Mouse (Mus musculus) megakaryocyte, embryonic 14.5 days (primary cell): ENCODE measurements around the gene Itga9. TPM values are rescaled to one million over a fixed set of nuclear protein-coding genes. Genes with fewer than 3 reads are reported as not detected.
A peak's percentile ranks its signal among the peaks of the same experiment; 100 is the strongest.
"Not testable (repeated sequence)": the region's sequence is repeated elsewhere in the genome, so short reads cannot be mapped to it uniquely, and the experiment has no call there.

ENCODE experiments used
- H3K27me3 ChIP-seq: replicated peaks from 2 replicates; pipeline ENCODE3; 2012; ENCODE audit warnings: inconsistent platforms
- H3K36me3 ChIP-seq: replicated peaks from 2 replicates; pipeline ENCODE3; 2012; ENCODE audit warnings: low read length, inconsistent platforms, mixed read lengths
- H3K4me1 ChIP-seq: 2 replicates; pipeline ENCODE4 v1.6.1; 2012; ENCODE audit warnings: inconsistent platforms
- H3K4me3 ChIP-seq: replicated peaks from 2 replicates; pipeline ENCODE3; 2012; ENCODE audit warnings: moderate library complexity, mild to moderate bottlenecking, inconsistent platforms
- H3K9me3 ChIP-seq: 2 replicates; pipeline ENCODE4 v1.6.1; 2012; ENCODE audit warnings: inconsistent platforms
- FLI1 ChIP-seq: IDR thresholded peaks from 2 replicates; pipeline ENCODE4 v1.6.1; 2012; ENCODE audit warnings: low read length, inconsistent platforms, mixed read lengths
- GATA1 ChIP-seq: IDR thresholded peaks from 3 replicates; pipeline ENCODE4 v1.6.1; 2012; ENCODE audit warnings: mixed read lengths, low read length, inconsistent platforms, borderline replicate concordance
- polyA plus RNA-seq: library from polyadenylated mRNA; stranded (reverse); fragments of >175 nt; gene quantifications from 2 replicates; pipeline ENCODE4 v1.2.3, GENCODE M21; 2012; ENCODE audit warnings: low replicate concordance; ENCODE audit not compliant: insufficient read depth

Itga9 gene
- polyA plus RNA-seq, 1 experiment, result 0.30 TPM

DNA sequence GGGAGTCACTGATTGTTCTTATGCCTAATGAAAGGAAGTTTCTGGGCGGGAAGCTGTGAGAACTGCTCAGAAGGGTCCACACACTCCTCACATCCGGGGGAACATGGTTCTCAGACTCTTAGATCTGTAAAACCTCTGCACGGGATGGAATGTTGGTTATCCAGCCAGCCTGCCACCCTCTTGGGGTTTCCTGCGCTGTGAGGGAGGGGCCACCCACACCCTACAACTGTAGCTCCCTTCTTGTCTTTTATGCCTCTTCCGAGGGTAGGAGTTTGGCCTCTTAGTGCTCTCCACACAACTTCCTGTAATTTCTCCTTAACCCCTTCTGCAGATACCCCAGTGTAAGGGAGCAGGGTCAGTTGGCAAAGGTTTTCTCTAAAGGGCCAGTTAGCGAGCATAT, 23.7 kb upstream of the Itga9 start:
- Histone ChIP-seq H3K27me3 (no peaks in the 10 kb centered on the region), H3K9me3 (0 out of 2 replicates have a peak, but pooled peaks cover 6% of the 10 kb centered on the region), H3K4me3 (no peak overlapping the region), H3K4me1 (peaks cover 72% of the 10 kb centered on the region), H3K36me3 (peaks cover 95% of the 10 kb centered on the region)
- TF ChIP-seq FLI1 (no peak), GATA1 (no peak)

DNA sequence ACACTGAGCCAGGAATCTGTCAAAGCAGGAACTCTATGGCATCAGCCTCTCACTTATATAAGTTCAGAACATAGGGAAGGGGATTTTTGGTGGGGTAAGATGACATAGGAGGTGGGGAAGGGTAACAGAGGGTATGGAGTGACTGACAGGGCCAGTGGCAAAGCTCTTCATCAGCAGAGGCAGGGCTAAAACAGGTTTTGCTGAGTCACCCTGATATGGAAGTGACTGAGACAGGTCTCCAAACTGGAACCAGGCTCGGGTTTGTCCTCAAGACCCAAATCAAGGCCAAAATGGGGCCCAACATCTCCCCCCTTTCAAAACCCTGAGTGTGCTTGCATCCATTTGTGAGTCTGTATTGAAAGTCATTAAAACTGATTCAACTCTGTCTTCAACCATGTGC, 21.7 kb upstream of the Itga9 start:
- no peaks in the 10 kb centered on the region for H3K27me3 ChIP-seq
- H3K4me1 ChIP-seq, result peaks cover 90% of the 10 kb centered on the region
- TF ChIP-seq FLI1 (no peak), GATA1 (no peak)
- peaks cover 76% of the 10 kb centered on the region for H3K36me3 ChIP-seq
- no peak overlapping the region for H3K4me3 ChIP-seq
- 0 out of 2 replicates have a peak, but pooled peaks cover 6% of the 10 kb centered on the region for H3K9me3 ChIP-seq

DNA sequence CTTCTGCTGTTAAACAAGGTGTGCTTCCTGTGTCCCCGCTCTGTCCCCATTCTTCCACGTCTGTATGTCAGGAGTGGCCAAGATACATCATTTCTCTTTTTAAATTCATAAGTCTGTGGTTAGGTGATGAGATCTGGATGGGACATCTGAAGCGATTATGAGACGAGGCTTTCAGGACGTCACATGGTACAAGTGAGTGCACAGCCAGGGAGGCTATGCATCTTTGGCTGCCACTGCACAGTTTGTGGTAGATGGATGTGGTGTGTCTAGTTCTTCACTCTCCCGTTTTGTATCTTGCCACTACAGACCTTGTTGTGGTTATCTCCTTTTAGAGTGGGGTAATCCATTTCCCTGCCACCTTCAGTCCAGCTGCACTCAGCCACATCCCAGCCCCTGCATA, 20.5 kb upstream of the Itga9 start:
- Histone ChIP-seq H3K9me3 (0 out of 2 replicates have a peak, but pooled peaks cover 6% of the 10 kb centered on the region), H3K4me3 (no peak overlapping the region), H3K27me3 (peaks cover 4% of the 10 kb centered on the region), H3K36me3 (peaks cover 64% of the 10 kb centered on the region), H3K4me1 (peaks cover 96% of the 10 kb centered on the region)
- TF ChIP-seq GATA1, result no peak; the same call in 2 of the 3 replicates
- no peak for TF ChIP-seq FLI1

DNA sequence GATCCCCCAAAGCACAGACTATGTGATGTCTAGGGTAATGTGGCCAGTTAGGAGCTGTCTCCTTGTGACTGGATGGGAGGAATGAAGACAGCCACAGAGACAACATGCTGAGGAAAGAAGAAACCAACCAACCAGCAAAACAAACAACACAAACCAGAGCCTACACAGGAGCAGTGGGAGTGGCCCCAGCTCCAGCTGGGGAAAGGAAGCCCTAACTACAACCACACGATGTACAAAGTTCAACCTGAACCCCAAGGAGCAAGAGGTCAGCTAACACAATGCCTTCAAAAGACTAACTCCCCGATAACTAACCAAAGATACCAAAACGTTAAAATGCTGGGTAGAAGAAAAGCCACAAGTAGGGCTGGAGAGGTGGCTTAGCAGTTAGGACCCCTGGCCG, 19.4 kb upstream of the Itga9 start:
- peaks cover 53% of the 10 kb centered on the region for H3K36me3 ChIP-seq
- TF ChIP-seq FLI1 (no peak), GATA1 (no peak)
- H3K4me3 ChIP-seq, result peak overlapping the region; percentile 34
- peaks cover 4% of the 10 kb centered on the region for H3K27me3 ChIP-seq
- H3K9me3 ChIP-seq, result 0 out of 2 replicates have a peak, but pooled peaks cover 6% of the 10 kb centered on the region
- peaks cover 95% of the 10 kb centered on the region for H3K4me1 ChIP-seq

DNA sequence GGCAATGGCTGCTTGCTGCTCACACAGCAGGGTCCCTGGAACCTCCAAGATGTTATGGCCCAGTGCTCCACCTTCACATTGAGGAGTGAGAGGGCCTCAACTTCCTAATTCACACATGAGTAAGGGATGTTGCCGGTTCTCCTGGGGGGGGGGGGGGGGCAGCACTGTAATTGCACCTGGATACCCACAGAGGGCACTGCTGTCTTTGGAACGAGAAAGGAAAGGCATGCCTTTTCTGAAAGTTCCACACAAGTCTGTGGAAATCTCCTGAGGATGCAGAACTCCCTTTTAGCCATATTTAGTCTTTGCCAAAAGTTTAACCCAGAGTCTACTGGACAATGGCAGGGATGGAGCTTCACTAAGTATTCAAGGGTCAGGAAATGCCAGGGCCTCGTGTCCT, 17.2 kb upstream of the Itga9 start:
- Histone ChIP-seq H3K36me3 (peaks cover 34% of the 10 kb centered on the region), H3K4me1 (peaks cover 93% of the 10 kb centered on the region), H3K9me3 (0 out of 2 replicates have a peak, but pooled peaks cover 6% of the 10 kb centered on the region)

DNA sequence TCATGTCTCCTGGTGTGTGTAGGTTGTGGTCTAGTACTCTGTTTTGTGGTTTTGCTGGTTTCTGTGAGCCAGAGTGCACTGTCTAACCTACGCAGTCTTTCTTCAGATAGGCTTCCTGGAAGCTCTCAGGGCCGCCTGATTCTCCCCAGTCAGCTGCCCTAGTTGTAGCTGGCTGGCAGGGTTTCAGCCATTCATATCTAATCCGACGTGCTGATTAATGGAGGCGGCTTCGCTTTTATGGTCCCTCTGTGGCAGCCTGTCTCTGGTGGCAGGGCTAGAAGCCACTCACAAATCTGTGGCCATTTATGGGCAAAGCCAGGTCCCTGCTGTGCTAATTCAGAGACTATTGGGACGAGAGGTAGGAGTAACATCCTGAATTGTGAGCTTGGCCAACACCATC, 16.3 kb upstream of the Itga9 start:
- no peak for TF ChIP-seq FLI1
- no peak for TF ChIP-seq GATA1
- peaks cover 24% of the 10 kb centered on the region for H3K36me3 ChIP-seq
- H3K9me3 ChIP-seq, result 0 out of 2 replicates have a peak, but pooled peaks cover 6% of the 10 kb centered on the region
- no peak overlapping the region for H3K4me3 ChIP-seq
- H3K27me3 ChIP-seq, result peaks cover 4% of the 10 kb centered on the region
- H3K4me1 ChIP-seq, result peaks cover 89% of the 10 kb centered on the region

More for the DNA sequence above, 17.2 kb upstream of the Itga9 start:
- peaks cover 4% of the 10 kb centered on the region for H3K27me3 ChIP-seq
- no peak overlapping the region for H3K4me3 ChIP-seq
- TF ChIP-seq GATA1 (no peak), FLI1 (no peak)

DNA sequence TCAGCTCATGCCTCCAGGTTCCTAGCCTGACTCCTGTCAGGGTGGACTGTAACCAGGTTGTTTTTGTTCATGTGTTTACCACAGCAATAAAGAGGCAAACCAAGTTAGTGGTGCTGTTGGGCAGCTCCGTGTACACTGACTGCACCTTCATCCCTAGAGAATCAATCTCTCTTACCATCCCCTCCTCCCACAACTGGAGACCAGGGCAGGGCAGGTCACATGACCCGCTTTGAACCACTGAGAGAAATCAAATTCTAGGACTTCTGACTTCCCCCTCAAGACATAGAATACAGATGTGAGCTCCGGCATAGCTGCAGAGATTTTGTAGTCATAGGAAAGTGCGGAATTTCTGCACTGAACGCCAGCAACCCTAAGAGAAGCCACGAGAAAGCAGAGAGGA, 14.9 kb upstream of the Itga9 start:
- Histone ChIP-seq H3K27me3 (peaks cover 5% of the 10 kb centered on the region), H3K4me1 (peaks cover 87% of the 10 kb centered on the region), H3K4me3 (no peak overlapping the region), H3K36me3 (peaks cover 10% of the 10 kb centered on the region), H3K9me3 (no peaks in the 10 kb centered on the region)
- TF ChIP-seq FLI1 (no peak), GATA1 (no peak)

DNA sequence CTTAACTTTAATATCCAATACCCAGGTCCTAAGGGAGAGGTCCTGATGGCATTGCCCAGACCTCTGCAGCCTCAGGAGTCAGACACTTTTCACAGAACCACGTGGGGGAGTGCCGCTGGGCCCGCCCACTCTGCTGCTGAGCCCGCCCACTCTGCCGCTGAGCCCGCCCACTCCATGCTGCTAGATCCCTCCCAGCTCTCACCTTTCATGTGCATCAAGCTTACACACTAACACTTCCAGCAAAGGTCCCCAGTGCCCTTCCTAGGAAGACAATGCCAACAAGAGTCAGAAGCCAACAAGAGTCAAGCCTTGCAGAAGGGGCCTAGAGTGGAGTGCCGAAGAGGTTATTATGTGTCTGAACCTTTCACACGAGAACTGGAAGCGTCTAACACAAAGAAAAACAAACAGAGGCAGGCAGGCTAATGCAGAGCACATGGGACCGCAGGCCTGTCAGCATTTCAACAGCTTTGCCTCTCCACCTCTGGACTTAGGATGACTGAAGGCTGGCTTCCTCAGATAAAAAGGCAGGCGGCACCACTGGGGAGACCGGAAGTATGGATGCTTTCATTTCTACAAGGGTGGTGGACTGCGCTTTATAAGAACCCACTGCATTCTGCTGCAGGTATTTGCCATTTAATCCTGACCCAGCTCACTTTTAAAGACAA, 13.8 kb upstream of the Itga9 start:
- Histone ChIP-seq H3K4me3 (peak overlapping the region; percentile 48), H3K27me3 (peaks cover 9% of the 10 kb centered on the region), H3K36me3 (peaks cover 1% of the 10 kb centered on the region), H3K9me3 (no peaks in the 10 kb centered on the region), H3K4me1 (peaks cover 76% of the 10 kb centered on the region)
- TF ChIP-seq GATA1 (no peak), FLI1 (no peak)

DNA sequence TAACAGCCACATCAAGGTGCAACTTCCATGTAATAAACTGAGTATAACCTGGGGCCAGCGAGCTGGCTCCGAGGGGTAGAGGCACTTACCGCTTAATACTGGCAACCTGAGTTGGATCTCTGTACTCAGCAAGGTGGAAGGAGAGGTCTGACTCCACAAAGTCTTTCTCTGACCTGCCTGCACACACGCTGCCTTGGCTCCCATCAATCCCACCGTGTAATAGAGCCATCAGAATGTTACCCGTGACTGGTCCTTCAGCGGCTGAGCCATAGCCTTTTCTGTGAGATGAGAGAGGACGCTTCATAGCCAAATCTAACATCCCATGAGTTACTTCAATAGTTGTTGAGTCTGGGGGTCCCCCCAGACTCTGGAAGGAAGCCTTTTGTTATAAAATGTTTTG, 13.0 kb upstream of the Itga9 start:
- Histone ChIP-seq H3K9me3 (no peaks in the 10 kb centered on the region), H3K4me3 (no peak overlapping the region), H3K36me3 (no peaks in the 10 kb centered on the region), H3K27me3 (peaks cover 13% of the 10 kb centered on the region), H3K4me1 (peaks cover 71% of the 10 kb centered on the region)
- no peak for TF ChIP-seq GATA1
- TF ChIP-seq FLI1, result no peak

DNA sequence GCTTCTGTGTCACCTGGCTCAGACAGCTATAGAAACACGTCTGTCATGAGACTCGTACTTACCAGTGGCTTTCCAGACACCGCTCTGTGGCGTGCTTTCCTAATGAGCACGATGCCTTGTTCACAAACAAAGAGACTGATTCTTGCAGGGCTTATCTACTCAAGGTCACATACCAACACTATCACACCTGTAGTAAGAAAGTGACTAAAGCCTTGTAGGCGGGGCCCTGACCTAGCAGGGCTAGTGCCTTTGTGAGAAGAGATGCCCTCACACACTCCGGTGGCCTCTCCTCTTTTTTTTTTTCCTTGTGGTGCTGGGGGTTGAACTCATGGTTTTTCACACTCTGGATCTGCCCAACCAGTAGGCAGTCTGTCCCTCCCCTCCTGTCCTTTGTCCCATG, 9.7 kb upstream of the Itga9 start:
- H3K4me3 ChIP-seq, result no peak overlapping the region
- H3K9me3 ChIP-seq, result no peaks in the 10 kb centered on the region
- TF ChIP-seq FLI1, result no peak
- no peak for TF ChIP-seq GATA1
- H3K4me1 ChIP-seq, result peaks cover 45% of the 10 kb centered on the region
- H3K36me3 ChIP-seq, result no peaks in the 10 kb centered on the region
- peaks cover 15% of the 10 kb centered on the region for H3K27me3 ChIP-seq

DNA sequence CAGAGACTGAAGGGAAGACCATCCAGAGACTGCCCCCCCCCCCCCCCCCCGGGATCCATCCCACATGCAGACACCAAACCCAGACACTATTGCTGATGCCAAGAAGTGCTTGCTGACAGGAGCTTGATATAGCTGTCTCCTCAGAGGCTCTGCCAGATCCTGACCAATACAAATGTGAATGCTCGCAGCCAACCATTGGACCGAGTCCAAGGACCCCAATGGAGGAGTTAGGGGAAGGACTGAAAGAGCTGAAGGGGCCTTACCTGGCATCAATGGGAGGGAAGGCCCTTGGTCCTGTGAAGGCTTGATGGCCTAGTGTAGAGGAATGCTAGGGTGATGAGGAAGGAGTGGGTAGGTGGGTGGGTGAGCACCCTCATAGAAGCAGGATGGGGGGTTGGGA, 6.1 kb upstream of the Itga9 start:
- not testable (repeated sequence) for H3K9me3 ChIP-seq, H3K4me3 ChIP-seq, H3K36me3 ChIP-seq
- H3K27me3 ChIP-seq, result peaks cover 40% of the 10 kb centered on the region
- H3K4me1 ChIP-seq, result peaks cover 22% of the 10 kb centered on the region
